Mouse (Mus musculus) G1E (cell line): ENCODE measurements around the gene Enox1. TPM values are rescaled to one million over a fixed set of nuclear protein-coding genes. Genes with fewer than 3 reads are reported as not detected.

ENCODE experiments used
- ATAC-seq: 2 replicates; pipeline ENCODE4 v1.8.0; 2016; ENCODE audit warnings: mild to moderate bottlenecking; ENCODE audit not compliant: insufficient number of reproducible peaks, poor library complexity, low FRiP score, severe bottlenecking; ENCODE audit errors: extremely low read depth
- DNase-seq: peaks from one replicate; pipeline ENCODE4 v3.0.0; 2012; ENCODE audit warnings: low spot score
- H3K27me3 ChIP-seq: 2 replicates; pipeline ENCODE4 v1.6.1; 2012; ENCODE audit warnings: mild to moderate bottlenecking, low read length, inconsistent platforms; ENCODE audit not compliant: insufficient read depth
- H3K36me3 ChIP-seq: replicated peaks from 2 replicates; pipeline ENCODE3; 2012; ENCODE audit warnings: mild to moderate bottlenecking, inconsistent platforms
- H3K4me1 ChIP-seq: 2 replicates; pipeline ENCODE4 v1.6.1; 2012; ENCODE audit warnings: low read depth, low read length, inconsistent platforms, mixed read lengths; ENCODE audit not compliant: insufficient read depth
- H3K4me3 ChIP-seq: 2 replicates; pipeline ENCODE4 v1.5.1; 2012; ENCODE audit warnings: low read depth, mild to moderate bottlenecking, inconsistent platforms, low read length, moderate library complexity, mixed read lengths
- H3K9me3 ChIP-seq: replicated peaks from 2 replicates; pipeline ENCODE4 v1.6.1; 2012; ENCODE audit warnings: inconsistent platforms
- CTCF ChIP-seq: IDR thresholded peaks from 2 replicates; pipeline ENCODE4 v1.5.1; 2012; ENCODE audit warnings: low read depth, low read length, inconsistent platforms, mixed read lengths
- GATA1 ChIP-seq: IDR thresholded peaks from 2 replicates; pipeline ENCODE4 v1.6.1; 2012; ENCODE audit warnings: borderline replicate concordance, low read length, inconsistent platforms, mixed read lengths
- GATA2 ChIP-seq: IDR thresholded peaks from 2 replicates; pipeline ENCODE4 v1.6.1; 2012; ENCODE audit warnings: low read depth, low read length, inconsistent platforms, borderline replicate concordance
- POLR2AphosphoS5 ChIP-seq: IDR thresholded peaks from 2 replicates; pipeline ENCODE4 v1.6.1; 2012; ENCODE audit warnings: low read depth, low read length, inconsistent platforms; ENCODE audit not compliant: insufficient replicate concordance
- TAL1 ChIP-seq: conservative IDR thresholded peaks from 2 replicates; pipeline ENCODE4 v1.6.1; 2012; ENCODE audit warnings: low read depth, low read length, inconsistent platforms, mixed read lengths
- polyA plus RNA-seq: library from polyadenylated mRNA; stranded (reverse); fragments of >175 nt; gene quantifications from 2 replicates; pipeline ENCODE4 v1.2.3, GENCODE M21; 2012
- total RNA-seq, 2 experiments: library from RNA; stranded (forward) in 1 of 2; stranded (reverse) in 1 of 2; fragments of 200-1000 nt in 1 of 2; fragments of >200 nt in 1 of 2; fragmentation: Nextera tagmentation in 1 of 2; gene quantifications; 2 replicates each; pipeline ENCODE4 v1.2.3; 2014 to 2017

Enox1 gene
- total and polyA plus RNA-seq, 3 experiments: 0.05 TPM; not detected in 2

DNA sequence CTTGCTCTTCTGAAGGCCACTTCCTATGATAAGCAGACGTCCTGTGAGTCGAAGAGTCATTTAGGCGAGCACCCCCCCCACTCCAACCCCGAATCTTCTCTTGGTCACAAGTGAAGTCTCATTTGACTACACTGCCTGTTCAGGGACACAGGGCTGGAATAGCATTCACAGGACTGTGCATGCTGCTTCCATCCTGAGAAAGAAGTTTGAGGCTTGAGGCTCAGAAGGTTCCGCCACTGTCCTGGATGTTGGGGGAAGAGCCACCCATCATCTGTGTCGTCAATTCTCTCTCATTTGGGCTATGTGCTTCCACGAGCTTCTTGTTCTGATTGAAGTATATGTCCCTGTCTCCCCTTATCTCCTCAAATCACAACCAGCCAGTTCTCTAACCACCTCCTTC, 220.2 kb downstream of the Enox1 start:
- DNase-seq: no peak
- ATAC-seq: no peak
- Histone ChIP-seq H3K4me3 (no peak overlapping the region), H3K9me3 (peaks cover 63% of the 10 kb centered on the region), H3K4me1 (no peaks in the 10 kb centered on the region), H3K36me3 (no peaks in the 10 kb centered on the region), H3K27me3 (no peaks in the 10 kb centered on the region)
- TF ChIP-seq POLR2AphosphoS5 (no peak), GATA2 (no peak), CTCF (no peak), TAL1 (no peak), GATA1 (no peak)

DNA sequence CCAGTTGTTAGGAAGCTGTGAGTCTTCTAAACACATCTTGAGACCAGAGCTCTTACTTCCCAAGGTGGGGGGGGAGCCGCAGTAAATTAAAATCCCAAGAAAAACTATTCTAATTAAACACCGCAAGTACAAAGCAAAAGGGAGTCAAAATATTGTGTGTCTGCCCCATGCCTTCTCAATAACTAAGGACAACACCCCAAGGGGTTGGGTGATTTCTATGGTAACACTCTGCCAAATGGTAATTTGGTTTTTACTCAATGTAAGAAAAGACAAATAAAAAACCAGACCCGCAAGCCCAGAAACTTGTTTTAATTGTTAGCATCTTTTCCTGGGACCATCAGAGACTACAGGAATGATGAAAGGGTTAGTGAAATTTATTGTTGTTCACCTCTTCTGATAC, 220.9 kb downstream of the Enox1 start:
- Histone ChIP-seq H3K9me3 (peaks cover 62% of the 10 kb centered on the region), H3K27me3 (no peaks in the 10 kb centered on the region), H3K36me3 (no peaks in the 10 kb centered on the region), H3K4me1 (no peaks in the 10 kb centered on the region), H3K4me3 (no peak overlapping the region)
- no peak for DNase-seq
- no peak for ATAC-seq
- TF ChIP-seq TAL1 (no peak), GATA1 (no peak), POLR2AphosphoS5 (no peak), GATA2 (no peak), CTCF (no peak)

DNA sequence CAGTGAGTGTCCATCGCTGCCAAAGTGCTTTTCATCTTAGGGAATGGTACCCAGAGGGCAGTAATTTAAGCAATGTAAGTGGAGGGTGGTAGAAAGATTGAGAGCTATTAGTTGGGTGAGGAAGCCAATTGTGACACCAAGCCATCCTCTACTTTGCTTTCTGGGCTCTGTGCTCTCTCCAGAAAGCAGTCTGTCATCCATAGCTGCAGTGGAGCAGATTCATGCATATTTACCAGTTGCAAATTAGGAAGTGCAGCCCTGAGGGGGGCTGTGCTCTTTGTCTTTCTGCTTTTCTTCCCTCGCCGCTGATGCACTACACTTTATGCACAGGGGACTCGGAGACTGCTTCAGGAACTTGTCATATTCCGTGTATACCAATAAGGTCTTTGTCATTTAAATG, 221.3 kb downstream of the Enox1 start:
- no peak for DNase-seq
- TF ChIP-seq GATA1 (no peak), CTCF (no peak), POLR2AphosphoS5 (no peak), TAL1 (no peak), GATA2 (no peak)
- no peaks in the 10 kb centered on the region for H3K36me3 ChIP-seq
- H3K4me1 ChIP-seq: no peaks in the 10 kb centered on the region
- no peak for ATAC-seq
- no peaks in the 10 kb centered on the region for H3K27me3 ChIP-seq
- H3K9me3 ChIP-seq: peaks cover 59% of the 10 kb centered on the region
- no peak overlapping the region for H3K4me3 ChIP-seq

DNA sequence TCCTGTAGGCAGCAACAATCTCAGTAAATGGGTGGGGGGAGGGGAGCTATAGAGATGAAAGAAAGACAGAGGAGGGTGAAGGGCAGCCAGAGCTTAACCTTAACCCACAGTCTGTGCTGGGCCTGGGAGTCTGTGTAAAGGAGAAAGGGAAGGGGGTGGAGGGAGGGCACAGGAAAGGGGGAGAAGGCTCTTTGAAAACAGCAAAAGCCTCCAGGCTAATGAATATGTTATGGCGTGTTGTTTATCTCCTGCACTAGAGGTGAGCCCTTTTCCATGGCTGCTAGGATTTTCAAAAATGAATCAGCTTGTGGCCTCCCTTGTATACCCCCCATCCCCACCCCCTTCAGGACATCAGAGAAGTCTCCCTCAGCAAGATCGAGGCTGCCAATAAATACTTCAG, 225.0 kb downstream of the Enox1 start:
- no peak for ATAC-seq

DNA sequence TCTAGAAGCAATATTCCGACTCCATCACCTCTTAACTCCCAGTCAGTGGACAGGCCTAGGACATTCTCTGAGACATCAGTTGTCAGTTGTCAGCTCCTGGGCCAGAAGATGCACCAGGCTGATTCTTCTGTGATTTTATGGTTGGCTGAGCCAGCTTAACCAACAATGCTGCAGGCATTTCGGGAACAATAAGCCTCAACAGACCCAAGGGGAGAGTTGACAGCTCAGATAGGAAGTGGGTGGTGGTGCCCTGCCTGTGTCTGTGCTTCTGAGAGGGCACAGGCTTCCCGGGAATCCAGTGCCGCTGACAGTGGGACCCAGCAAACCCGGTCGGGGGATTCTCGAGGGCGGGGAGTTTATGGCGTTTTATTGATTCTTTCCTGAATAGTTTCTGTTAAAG, 229.1 kb downstream of the Enox1 start:
- peaks cover 65% of the 10 kb centered on the region for H3K9me3 ChIP-seq
- no peak for ATAC-seq
- H3K4me1 ChIP-seq: no peaks in the 10 kb centered on the region
- H3K27me3 ChIP-seq: no peaks in the 10 kb centered on the region
- no peak for TF ChIP-seq TAL1
- no peak for TF ChIP-seq GATA1
- no peak for TF ChIP-seq GATA2
- TF ChIP-seq POLR2AphosphoS5: no peak
- no peak for TF ChIP-seq CTCF
- no peak overlapping the region for H3K4me3 ChIP-seq
- no peaks in the 10 kb centered on the region for H3K36me3 ChIP-seq
- DNase-seq: no peak

More for the DNA sequence above, 225.0 kb downstream of the Enox1 start:
- Histone ChIP-seq H3K9me3 (peaks cover 55% of the 10 kb centered on the region), H3K36me3 (no peaks in the 10 kb centered on the region), H3K4me3 (no peak overlapping the region), H3K27me3 (no peaks in the 10 kb centered on the region), H3K4me1 (no peaks in the 10 kb centered on the region)
- DNase-seq: no peak
- no peak for TF ChIP-seq GATA1
- no peak for TF ChIP-seq TAL1
- TF ChIP-seq POLR2AphosphoS5: no peak
- no peak for TF ChIP-seq GATA2
- no peak for TF ChIP-seq CTCF

DNA sequence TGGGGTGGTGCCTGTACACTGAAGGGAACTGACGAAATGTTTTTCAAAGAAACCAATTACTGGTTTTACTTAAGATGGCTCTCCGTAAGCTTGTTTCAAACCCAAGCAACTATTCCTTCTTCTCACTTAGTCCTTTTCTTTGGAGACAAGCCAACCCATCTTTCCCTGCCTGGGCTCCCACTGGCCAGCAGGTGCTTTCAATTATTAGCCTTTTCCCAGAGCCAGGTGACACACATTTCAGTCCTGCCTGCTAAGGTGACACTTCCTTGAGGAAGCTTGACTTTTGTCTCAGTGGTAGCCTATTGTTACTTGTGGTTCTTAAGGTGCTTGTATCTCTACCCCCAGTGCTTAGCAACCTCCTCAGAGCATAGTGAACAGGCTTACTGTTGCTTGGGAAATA, 231.3 kb downstream of the Enox1 start:
- ATAC-seq: no peak
- no peak for TF ChIP-seq POLR2AphosphoS5
- no peak for TF ChIP-seq TAL1
- no peak for TF ChIP-seq GATA2
- TF ChIP-seq CTCF: no peak
- TF ChIP-seq GATA1: no peak
- no peaks in the 10 kb centered on the region for H3K27me3 ChIP-seq
- no peaks in the 10 kb centered on the region for H3K4me1 ChIP-seq
- no peak overlapping the region for H3K4me3 ChIP-seq
- H3K9me3 ChIP-seq: peaks cover 49% of the 10 kb centered on the region
- H3K36me3 ChIP-seq: no peaks in the 10 kb centered on the region
- no peak for DNase-seq
